8 mouse cellular contexts compared by ENCODE assay signal in genomic region chr6:108661412-108661811, GRCm38 (mm10). TPM values are rescaled to one million over a fixed set of nuclear protein-coding genes. Genes with fewer than 3 reads are reported as not detected.
DNase-seq lines count a peak whose midpoint lies in the region; ATAC-seq and TF ChIP-seq lines count a peak whose summit lies in the region.

No protein-coding gene starts in this region.

- in situ Hi-C loops in ES-E14 (cut with MboI; ENCODE audit: low sequenced_read_pairs in 2 of 2, unreplicated experiment in 2 of 2): loop anchor here in 1 of 2 experiments (10.0 kb wide), 1 partner anchor 237 kb away; no protein-coding TSS in a partner anchor

- peaks cover 2 to 10% of the 10 kb centered on the region in 2 experiments; a peak in 1 of 4 replicates for H3K4me1 ChIP-seq in ES-E14 (ENCODE audit: control insufficient read depth in 2 of 2, insufficient read depth in 2 of 2, low read length in 2 of 2, poor library complexity in 1 of 2)
- no peaks in the 10 kb centered on the region; the same call in 1 of the 2 replicates for H3K4me1 ChIP-seq in hindbrain, embryonic 11.5 days (replicated peaks; ENCODE audit: control insufficient read depth, insufficient read depth, low read length)

- peak overlapping the region; percentile 77 for H3K9ac ChIP-seq in ES-E14 (ENCODE audit: insufficient read depth, low read depth, low read length, poor library complexity, severe bottlenecking)
- no peak overlapping the region for H3K9ac ChIP-seq in hindbrain, embryonic 11.5 days (ENCODE audit: low read depth, low read length)

- peak overlapping the region; percentile 100 for H3K4me2 ChIP-seq in hindbrain, embryonic 11.5 days (replicated peaks; ENCODE audit: low read depth, low read length)

- peaks cover 20% of the 10 kb centered on the region for H3K36me3 ChIP-seq in ES-E14 (ENCODE audit: control insufficient read depth, insufficient read depth, low read length, poor library complexity, severe bottlenecking)
- no peaks in the 10 kb centered on the region for H3K36me3 ChIP-seq in hindbrain, embryonic 11.5 days (ENCODE audit: control insufficient read depth, insufficient read depth, low read length)

- H3K27ac ChIP-seq in ES-E14 (ENCODE audit: insufficient read depth, low read depth, low read length, poor library complexity, severe bottlenecking): no peak overlapping the region
- H3K27ac ChIP-seq in hindbrain, embryonic 11.5 days (ENCODE audit: low read depth, low read length): no peak overlapping the region

- H3K4me3 ChIP-seq in ES-E14 (ENCODE audit: insufficient read depth in 1 of 2, low read depth in 1 of 2, low read length in 2 of 2, poor library complexity in 1 of 2, severe bottlenecking in 1 of 2): peak overlapping the region; percentile 96 to 97
- peak overlapping the region; percentile 58 for H3K4me3 ChIP-seq in hindbrain, embryonic 11.5 days (ENCODE audit: low read depth, low read length)

- DNase-seq in ES-E14 (ENCODE audit: low read depth, low spot score): peak; percentile 65
- peak; percentile 95 for DNase-seq in cerebellum, adult 8-10 months
- DNase-seq in frontal cortex, adult 2 months (ENCODE audit: extremely low spot score in 1 of 2, low spot score in 1 of 2): peak; percentile 82 to 97
- peak; percentile 86 for DNase-seq in hindbrain, embryonic 11.5 days (ENCODE audit: low spot score)
- peak; percentile 92 for DNase-seq in layer of hippocampus, postnatal 14 days (ENCODE audit: low spot score in 2 of 2)
- peak; percentile 94 for DNase-seq in lung, postnatal 10 days
- peak; percentile 91 for DNase-seq in ovary, postnatal 14 days (ENCODE audit: low spot score)
- DNase-seq in thymus, postnatal 14 days: peak; percentile 81

- H3K27me3 ChIP-seq in hindbrain, embryonic 11.5 days (ENCODE audit: control insufficient read depth, insufficient read depth, low read length): peaks cover 10% of the 10 kb centered on the region

- no peak for ATAC-seq in hindbrain, embryonic 11.5 days (ENCODE audit: low FRiP score)

- no peaks in the 10 kb centered on the region for H3K9me3 ChIP-seq in ES-E14 (ENCODE audit: control insufficient read depth, insufficient read depth, low read depth, low read length)
- H3K9me3 ChIP-seq in hindbrain, embryonic 11.5 days (ENCODE audit: control insufficient read depth, low read length): no peaks in the 10 kb centered on the region

- under 1% methylated on average over 17 of the region's 17 CpGs for WGBS in hindbrain, embryonic 11.5 days

TF ChIP-seq in ES-E14, 5 proteins besides CTCF, POLR2A, EP300 and RAD21:
- TF ChIP-seq HCFC1 (IDR thresholded peaks at IDR 0.05; ENCODE audit: borderline replicate concordance, insufficient read depth, low read length) (no peak), ZC3H11A (IDR thresholded peaks at IDR 0.05; ENCODE audit: borderline replicate concordance, low read depth, low read length) (0 out of 2 replicates have a peak, but pooled peaks have one; percentile 60)

RNA-seq across cellular contexts. Expression of gene Bhlhe40, which starts 1.0 kb away (rescaled TPM):
- 13.0 and 15.8 TPM in 2 replicates for total RNA-seq in ES-E14 (2012; rRNA removed)
- 55.7 and 63.4 TPM in 2 replicates for polyA plus RNA-seq in frontal cortex, adult 2 months (2012; rRNA removed)
- 2.1 and 3.0 TPM in 2 replicates for polyA plus RNA-seq in hindbrain, embryonic 11.5 days (2014; fragmentation: Nextera tagmentation; extraction: Ambion mirVana)
- 10 to 100 TPM; 47.6 to 58.7 TPM for total RNA-seq in layer of hippocampus, postnatal 14 days (2021)
